Mouse (Mus musculus): Measurements from ENCODE around the gene Lsm10. TPM values are rescaled to one million over a fixed set of nuclear protein-coding genes. Genes with fewer than 3 reads are reported as not detected.
"Not testable (repeated sequence)": the region's sequence is repeated elsewhere in the genome, so short reads cannot be mapped to it uniquely, and the experiment has no call there.

Gene Lsm10
- total RNA-seq, 2 experiments from 2014 or later: 11.3 to 14.4 TPM

GRCm38 (mm10) chr4:126068842-126069241 is 27.6 kb upstream of the Lsm10 start:
- intact Hi-C loops (cut with DNase I): no loop called here
- TF ChIP-seq CTCF (IDR thresholded peaks at IDR 0.05): no peak

DNA sequence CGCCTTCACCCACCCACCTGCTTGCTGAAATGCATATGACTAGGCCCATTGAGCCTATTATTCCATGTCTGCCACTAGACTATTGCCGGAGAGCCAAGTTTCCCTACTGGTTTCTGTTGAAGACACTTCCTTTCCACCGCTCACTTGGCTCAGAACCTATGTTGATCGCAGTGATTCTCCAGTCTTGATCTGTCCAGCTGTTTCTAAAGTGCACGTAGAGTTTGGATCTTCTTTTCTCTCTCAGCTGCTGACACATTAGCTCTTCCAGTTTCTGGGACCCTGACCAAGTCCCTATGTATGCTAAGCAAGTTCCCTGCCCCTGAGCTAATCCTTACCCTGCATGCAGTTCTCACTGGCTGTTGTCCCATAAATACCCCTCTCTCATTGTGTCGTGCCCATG is 18.6 kb upstream of the Lsm10 start:
- Histone ChIP-seq H3K4me3 (no peak overlapping the region), H3K27ac (no peak overlapping the region)
- TF ChIP-seq CTCF (IDR thresholded peaks at IDR 0.05): no peak
- no peak for DNase-seq (ENCODE audit: extremely low spot score in 1 of 2, low spot score in 2 of 2)
- intact Hi-C loops (cut with DNase I): no loop called here

More at GRCm38 (mm10) chr4:126068842-126069241, 27.6 kb upstream of the Lsm10 start:
- Histone ChIP-seq H3K27ac (no peak overlapping the region), H3K4me3 (no peak overlapping the region)
- no peak for DNase-seq (ENCODE audit: extremely low spot score in 1 of 2, low spot score in 2 of 2)

- intact Hi-C loops (cut with DNase I): no loop called here
- no peak for TF ChIP-seq CTCF (IDR thresholded peaks at IDR 0.05)
- H3K4me3 ChIP-seq: no peak overlapping the region
- H3K27ac ChIP-seq: no peak overlapping the region
- DNase-seq (ENCODE audit: extremely low spot score in 1 of 2, low spot score in 2 of 2): no peak
These were observed 17.2 kb upstream of the Lsm10 start for GRCm38 (mm10) chr4:126079266-126079665.

GRCm38 (mm10) chr4:126081601-126082000 is 14.8 kb upstream of the Lsm10 start:
- TF ChIP-seq CTCF (IDR thresholded peaks at IDR 0.05): no peak
- intact Hi-C loops (cut with DNase I): no loop called here
- DNase-seq (ENCODE audit: extremely low spot score in 1 of 2, low spot score in 2 of 2): no peak
- no peak overlapping the region for H3K27ac ChIP-seq
- H3K4me3 ChIP-seq: no peak overlapping the region

DNA sequence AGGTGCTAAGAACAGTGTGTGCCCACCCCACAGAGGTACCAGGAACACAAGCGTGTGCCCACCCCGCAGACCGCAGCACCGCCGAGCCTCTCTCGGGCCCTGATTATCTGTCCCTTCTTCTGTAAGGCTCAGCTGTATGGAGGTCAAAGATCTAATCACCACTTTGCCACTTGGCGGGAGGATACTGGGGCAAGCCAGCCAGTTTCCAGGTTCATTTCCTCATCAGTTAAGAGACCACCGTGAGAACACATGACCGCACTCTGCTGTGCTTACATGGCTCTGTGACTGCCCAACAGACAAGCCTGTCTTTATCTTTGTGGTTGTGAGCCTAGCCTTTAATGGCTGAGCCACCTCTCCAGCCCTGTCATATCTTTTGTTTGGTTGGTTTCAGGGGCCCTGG is 13.4 kb upstream of the Lsm10 start:
- no peak for DNase-seq (ENCODE audit: extremely low spot score in 1 of 2, low spot score in 2 of 2)
- TF ChIP-seq CTCF (IDR thresholded peaks at IDR 0.05): no peak
- Histone ChIP-seq H3K27ac (no peak overlapping the region), H3K4me3 (no peak overlapping the region)
- intact Hi-C loops (cut with DNase I): no loop called here

- DNase-seq (ENCODE audit: extremely low spot score in 1 of 2, low spot score in 2 of 2): no peak
- no peak overlapping the region for H3K27ac ChIP-seq
- TF ChIP-seq CTCF (IDR thresholded peaks at IDR 0.05): no peak
- intact Hi-C loops (cut with DNase I): no loop called here
- no peak overlapping the region for H3K4me3 ChIP-seq
These were observed 12.0 kb upstream of the Lsm10 start for GRCm38 (mm10) chr4:126084382-126084781.

DNA sequence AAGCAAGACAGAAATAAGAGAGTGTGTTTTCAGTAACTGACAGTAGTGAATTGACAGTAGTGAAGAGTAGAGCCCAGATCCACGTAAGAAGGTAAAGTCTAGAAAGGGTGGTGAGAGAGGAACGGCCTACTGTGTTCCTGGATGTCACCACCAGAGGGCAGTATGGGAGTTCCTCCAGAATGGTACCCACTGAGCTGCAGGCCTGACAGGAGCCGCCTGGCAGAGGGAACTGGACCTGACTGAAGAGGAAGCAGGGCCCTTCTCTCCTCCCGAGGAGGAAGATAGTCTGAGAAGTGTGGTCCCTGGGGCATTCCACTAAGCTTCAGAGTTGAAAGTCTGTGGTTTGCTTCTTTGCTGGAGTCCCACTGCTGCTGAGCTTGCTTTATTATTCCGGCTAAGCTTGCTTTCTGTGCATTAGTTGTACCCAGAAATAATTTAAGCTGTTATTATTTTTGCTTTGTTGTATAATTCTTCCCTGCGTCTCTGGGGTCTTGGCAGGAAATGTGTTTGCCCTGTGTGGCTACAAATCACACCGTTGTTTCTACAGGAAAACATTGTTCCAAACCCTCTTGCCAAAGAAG is 10.3 kb upstream of the Lsm10 start:
- peak; percentile 68 to 76 for DNase-seq (ENCODE audit: extremely low spot score in 1 of 2, low spot score in 2 of 2)
- intact Hi-C loops (cut with DNase I): loop anchor here (1.0 to 5.0 kb wide), 4 partner anchors 27 to 221 kb away; partner anchors contain the start of genes Sh3d21 and Trappc3

DNA sequence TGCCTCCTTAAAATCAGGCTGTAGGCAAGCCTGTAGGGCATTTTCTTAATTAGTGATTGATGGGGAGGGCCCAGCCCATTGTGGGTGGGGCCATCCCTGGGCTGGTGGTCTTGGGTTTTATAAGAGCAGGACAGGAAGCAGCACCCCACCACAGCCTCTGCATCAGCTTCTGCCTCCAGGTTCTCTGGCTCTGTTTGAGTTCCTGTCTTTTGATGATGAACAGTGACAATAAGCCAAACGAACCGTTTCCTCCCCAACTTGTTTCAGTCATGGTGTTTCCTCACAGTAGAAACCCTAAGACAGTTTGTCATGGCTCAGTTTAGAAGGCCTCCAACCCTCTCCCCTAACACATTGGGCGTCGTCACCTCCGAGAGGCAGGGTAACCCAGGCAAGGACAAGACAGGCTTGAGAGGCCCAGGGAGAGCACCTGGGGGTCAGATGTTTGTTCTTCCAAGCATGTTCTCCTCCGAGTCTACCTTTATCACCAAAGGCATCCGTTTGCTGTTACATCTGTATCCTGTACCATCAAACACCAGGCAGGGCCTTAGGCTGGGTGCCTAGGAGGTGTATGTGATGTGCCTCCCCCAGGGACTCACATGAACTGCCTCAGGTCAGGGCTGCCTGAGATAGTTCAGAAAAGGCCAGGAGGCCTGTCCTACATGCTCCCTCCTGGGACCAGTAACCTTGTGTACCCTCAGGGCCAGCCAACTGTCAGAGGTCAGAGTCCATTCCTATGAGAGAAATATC is 6.1 kb upstream of the Lsm10 start:
- Histone ChIP-seq H3K27ac (no peak overlapping the region), H3K4me3 (no peak overlapping the region)
- no peak for DNase-seq (ENCODE audit: extremely low spot score in 1 of 2, low spot score in 2 of 2)
- intact Hi-C loops (cut with DNase I): no loop called here
- TF ChIP-seq CTCF (IDR thresholded peaks at IDR 0.05): no peak

More for the DNA sequence above, 10.3 kb upstream of the Lsm10 start:
- H3K4me3 ChIP-seq: no peak overlapping the region
- peak; percentile 93 for TF ChIP-seq CTCF (IDR thresholded peaks at IDR 0.05)
- H3K27ac ChIP-seq: peak overlapping the region; percentile 10; the same call in 1 of the 2 replicates

DNA sequence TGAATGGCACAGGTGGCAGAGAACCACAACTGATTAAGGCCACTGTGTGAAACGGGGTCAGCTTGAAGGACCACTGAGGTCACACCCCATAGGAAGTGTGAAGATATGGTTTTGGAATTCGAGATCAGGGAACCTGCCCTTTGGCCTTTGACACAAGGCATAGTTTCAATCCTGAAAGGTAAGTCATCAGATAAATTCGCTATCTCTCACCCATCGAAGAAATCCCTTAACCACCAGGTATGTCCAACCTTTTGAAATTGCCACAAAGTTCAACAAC is 5.6 kb upstream of the Lsm10 start:
- Histone ChIP-seq H3K27ac (no peak overlapping the region), H3K4me3 (no peak overlapping the region)
- intact Hi-C loops (cut with DNase I): no loop called here
- no peak for DNase-seq (ENCODE audit: extremely low spot score in 1 of 2, low spot score in 2 of 2)
- TF ChIP-seq CTCF (IDR thresholded peaks at IDR 0.05): no peak

- intact Hi-C loops (cut with DNase I): no loop called here
- TF ChIP-seq CTCF (IDR thresholded peaks at IDR 0.05): no peak
- Histone ChIP-seq H3K4me3 (no peak overlapping the region), H3K27ac (no peak overlapping the region)
- no peak for DNase-seq (ENCODE audit: extremely low spot score in 1 of 2, low spot score in 2 of 2)
These were observed 4.5 kb upstream of the Lsm10 start for GRCm38 (mm10) chr4:126091873-126092272.

- intact Hi-C loops (cut with DNase I); DNase-seq (ENCODE audit: extremely low spot score in 1 of 2, low spot score in 2 of 2); H3K27ac ChIP-seq; H3K4me3 ChIP-seq: not testable (repeated sequence)
These were observed 597 bp upstream of the Lsm10 start for GRCm38 (mm10) chr4:126095622-126096430.

DNA sequence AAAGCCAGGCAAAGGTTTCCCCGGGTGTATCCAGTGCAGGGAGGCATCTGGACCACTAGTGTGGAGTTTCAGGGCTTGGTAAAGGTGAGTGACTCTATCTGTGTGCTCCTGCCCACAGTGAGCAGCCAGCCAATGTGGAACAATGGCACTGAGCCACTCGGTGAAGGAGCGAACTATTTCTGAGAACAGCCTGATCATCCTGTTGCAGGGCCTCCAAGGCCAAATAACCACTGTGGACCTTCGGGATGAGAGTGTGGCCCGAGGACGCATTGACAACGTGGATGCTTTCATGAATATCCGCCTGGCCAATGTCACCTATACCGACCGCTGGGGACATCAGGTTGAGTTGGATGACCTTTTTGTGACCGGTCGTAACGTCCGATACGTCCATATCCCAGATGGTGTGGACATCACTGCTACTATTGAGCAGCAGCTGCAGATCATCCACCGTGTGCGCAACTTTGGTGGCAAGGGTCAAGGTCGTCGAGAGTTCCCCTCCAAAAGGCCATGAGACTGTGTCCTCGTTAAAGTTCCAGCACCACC is 1.4 kb downstream of the Lsm10 start:
- no peak for TF ChIP-seq CTCF (IDR thresholded peaks at IDR 0.05)
- no peak overlapping the region for H3K27ac ChIP-seq
- DNase-seq (ENCODE audit: extremely low spot score in 1 of 2, low spot score in 2 of 2): no peak
- intact Hi-C loops (cut with DNase I): no loop called here
- no peak overlapping the region for H3K4me3 ChIP-seq

Data from left cerebral cortex, adult 2 months (tissue).